Mouse (Mus musculus) limb, embryonic 12.5 days (tissue): ENCODE measurements around the gene Arfgap1. TPM values are rescaled to one million over a fixed set of nuclear protein-coding genes. Genes with fewer than 3 reads are reported as not detected.
A peak's percentile ranks its signal among the peaks of the same experiment; 100 is the strongest.

ENCODE experiments used
- ATAC-seq: fragments of 200-750 bp; cut with Nextera tagmentation; 2 replicates; pipeline ENCODE4 v1.8.0; 2017; ENCODE audit warnings: low read depth, moderate TSS enrichment; ENCODE audit not compliant: insufficient number of reproducible peaks, insufficient read depth, low FRiP score, low TSS enrichment
- H3K27ac ChIP-seq: fragments of 300-500 bp; sonication (generic); 2 replicates; pipeline ENCODE4 v1.5.1; 2016; ENCODE audit warnings: mild to moderate bottlenecking, moderate library complexity
- H3K27me3 ChIP-seq: fragments of 300-500 bp; sonication (generic); 2 replicates; pipeline ENCODE4 v1.6.1; 2016; ENCODE audit warnings: mild to moderate bottlenecking, moderate library complexity
- H3K36me3 ChIP-seq: fragments of 300-500 bp; sonication (generic); 2 replicates; pipeline ENCODE4 v1.6.1; 2016; ENCODE audit warnings: mild to moderate bottlenecking, moderate library complexity
- H3K4me1 ChIP-seq: fragments of 300-500 bp; sonication (generic); replicated peaks from 2 replicates; pipeline ENCODE4 v1.6.1; 2016
- H3K4me2 ChIP-seq: fragments of 300-500 bp; sonication (generic); 2 replicates; pipeline ENCODE4 v1.6.1; 2016; ENCODE audit warnings: mild to moderate bottlenecking, moderate library complexity
- H3K4me3 ChIP-seq: fragments of 300-500 bp; sonication (generic); replicated peaks from 2 replicates; pipeline ENCODE4 v1.5.1; 2016; ENCODE audit warnings: mild to moderate bottlenecking
- H3K9ac ChIP-seq: fragments of 300-500 bp; sonication (generic); replicated peaks from 2 replicates; pipeline ENCODE4 v1.6.1; 2016; ENCODE audit warnings: mild to moderate bottlenecking, moderate library complexity
- H3K9me3 ChIP-seq: fragments of 300-500 bp; sonication (generic); 2 replicates; pipeline ENCODE4 v1.6.1; 2016; ENCODE audit warnings: mild to moderate bottlenecking, moderate library complexity
- WGBS: fragments of 180-500 bp; shearing (Covaris S2); methylation state at CpG from one replicate; pipeline ENCODE4 v1.1.7; 2016; 5-methylcytosine and 5-hydroxymethylcytosine counted together
- polyA plus RNA-seq: library from polyadenylated mRNA; unstranded; fragments of >200 nt; fragmentation: Nextera tagmentation; extraction: Ambion mirVana; gene quantifications from 2 replicates; pipeline ENCODE4 v1.2.1, GENCODE M21; 2016

Arfgap1 gene
- polyA plus RNA-seq = 109 and 113 TPM in 2 replicates

DNA sequence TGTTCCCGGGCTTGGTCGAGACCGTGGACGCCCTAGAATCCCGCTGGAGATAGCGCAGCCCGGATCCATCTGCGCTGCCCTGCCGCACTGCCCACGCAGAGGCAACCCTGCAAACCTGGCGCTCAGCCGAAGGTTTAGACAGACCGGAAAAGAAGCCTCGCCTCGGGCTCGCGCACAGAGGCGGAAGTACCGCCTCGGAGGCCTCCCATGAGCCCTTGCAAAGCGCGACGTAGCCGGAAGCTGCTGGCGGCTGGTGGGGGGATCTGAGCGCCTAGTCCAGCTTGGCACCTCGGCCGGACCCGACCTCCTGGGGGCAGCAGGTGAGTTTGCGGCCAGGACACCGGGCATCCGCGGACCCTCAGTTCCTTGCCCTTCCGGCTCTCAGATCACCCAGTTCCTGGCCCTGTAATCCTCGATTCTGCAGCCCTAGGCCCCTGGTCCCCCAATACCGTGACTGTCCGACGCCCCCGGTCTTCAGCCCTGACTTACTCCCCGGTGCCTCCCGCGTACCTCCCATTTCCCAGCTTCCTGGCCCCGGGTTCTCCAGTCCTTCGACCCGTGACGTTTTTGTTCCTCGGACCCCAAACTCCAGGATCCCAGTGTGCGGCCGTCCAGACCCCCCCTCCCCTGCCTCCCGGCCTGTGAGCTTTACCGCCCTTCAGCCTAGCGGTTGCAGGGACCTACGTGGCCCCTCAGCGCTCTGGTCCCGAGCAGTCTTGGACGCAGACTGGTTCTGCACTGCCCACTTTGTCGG lies at the start of gene Arfgap1:
Gene Arfgap1, plus strand, starts transcription at position 216 of the 754 bp plus-strand sequence.
- Histone ChIP-seq H3K4me3 (peak within 1 kb of the TSS; percentile 88), H3K9ac (peak within 1 kb of the TSS; percentile 83), H3K4me2 (peak within 1 kb of the TSS; percentile 85), H3K27ac (peak within 1 kb of the TSS; percentile 80), H3K27me3 (no peaks in the 10 kb centered on the region), H3K9me3 (no peaks in the 10 kb centered on the region), H3K4me1 (peaks cover 14% of the 10 kb centered on the region), H3K36me3 (peaks cover 34% of the 10 kb centered on the region)
- ATAC-seq = peak; percentile 76; the same call in 1 of the 2 replicates
- under 1% methylated on average over 57 of the region's 57 CpGs for WGBS

DNA sequence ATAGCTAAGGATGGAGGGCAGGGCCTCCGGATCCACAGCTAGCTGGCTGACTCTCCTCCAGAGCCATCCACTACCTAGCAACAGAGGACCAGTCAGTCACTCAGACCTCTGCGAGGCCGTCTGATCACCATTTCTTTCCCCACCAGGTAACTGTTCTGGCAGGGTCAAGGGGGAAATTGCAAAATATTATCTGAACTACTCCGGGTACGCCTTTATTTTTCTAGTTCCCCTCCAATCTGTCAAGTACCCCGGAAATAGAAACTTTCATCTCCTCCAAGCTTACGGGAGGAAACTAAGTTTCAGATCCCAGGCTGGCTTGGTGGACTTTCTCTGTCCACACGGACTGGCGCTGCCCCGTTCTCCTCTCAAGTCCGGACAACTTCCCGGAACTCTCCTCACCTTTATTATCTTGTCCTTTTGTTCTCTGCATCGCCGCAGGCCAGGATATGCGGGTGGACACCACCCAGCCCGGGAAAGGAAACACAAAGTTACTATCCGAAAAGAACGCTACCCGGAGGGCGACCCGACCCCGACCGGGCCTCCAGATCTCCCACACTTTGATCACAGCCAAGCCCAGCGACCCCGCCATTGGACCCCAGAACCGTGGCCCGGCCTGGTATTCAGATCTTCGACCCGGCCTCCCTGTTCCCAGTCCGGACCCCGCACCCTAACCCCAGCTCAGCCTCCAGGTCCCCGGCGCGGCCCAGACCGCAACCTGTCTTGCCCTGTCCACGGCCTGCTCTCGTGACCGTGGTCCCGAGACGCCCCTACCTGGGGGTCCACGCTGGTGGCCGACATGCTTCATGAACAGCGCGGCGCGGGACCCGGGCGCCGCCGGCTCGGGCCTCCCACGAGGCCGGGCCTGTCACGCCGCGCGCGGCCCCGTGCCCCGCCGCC lies 46.9 kb upstream of the Arfgap1 start:
- Histone ChIP-seq H3K4me3 (peak overlapping the region; percentile 99), H3K4me2 (peak overlapping the region; percentile 75), H3K9ac (peak overlapping the region; percentile 97), H3K27ac (peak overlapping the region; percentile 50), H3K36me3 (peaks cover 37% of the 10 kb centered on the region), H3K9me3 (no peaks in the 10 kb centered on the region), H3K27me3 (peaks cover 6% of the 10 kb centered on the region; the same call in 1 of the 2 replicates), H3K4me1 (peaks cover 18% of the 10 kb centered on the region)
- under 1% methylated on average over 61 of the region's 61 CpGs for WGBS
- ATAC-seq = peak; percentile 75

DNA sequence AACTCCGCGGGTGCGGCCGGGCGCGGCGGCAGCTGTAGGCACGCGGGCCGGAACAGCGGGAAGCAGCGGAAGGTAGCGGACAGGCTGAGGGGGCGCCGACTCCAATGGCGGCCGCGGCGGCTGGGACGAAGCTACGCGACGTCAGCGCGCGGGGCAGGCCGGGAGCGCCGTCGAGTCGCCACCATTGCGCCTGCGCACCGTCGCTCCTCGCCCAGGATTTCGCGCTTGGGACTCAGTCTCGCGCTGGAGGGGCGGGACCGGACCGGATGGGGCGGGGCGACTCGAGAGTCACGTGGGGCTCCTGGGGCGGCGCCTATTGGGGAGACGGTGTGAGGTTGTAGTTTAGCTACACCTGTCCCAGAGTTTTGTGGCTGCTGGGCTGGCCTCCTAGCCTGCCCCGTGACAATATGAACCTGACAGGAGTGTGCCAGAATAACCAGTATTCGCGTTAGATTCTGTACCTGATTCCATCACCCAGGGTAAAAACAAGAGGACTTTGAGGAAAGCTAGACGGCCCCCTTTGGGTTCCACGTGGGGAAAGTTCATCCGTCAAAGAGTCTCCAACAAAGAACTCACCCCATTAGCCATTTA lies 46.1 kb upstream of the Arfgap1 start, which contains the start of gene Ythdf1:
Gene Ythdf1, minus strand, starts transcription at position 140 of the 591 bp plus-strand sequence.
- Histone ChIP-seq H3K4me1 (peaks cover 18% of the 10 kb centered on the region), H3K4me2 (peak within 1 kb of the TSS; percentile 75), H3K27ac (peak within 1 kb of the TSS; percentile 50), H3K36me3 (peaks cover 30% of the 10 kb centered on the region), H3K9ac (peak within 1 kb of the TSS; percentile 97), H3K4me3 (peak within 1 kb of the TSS; percentile 99), H3K27me3 (peaks cover 6% of the 10 kb centered on the region; the same call in 1 of the 2 replicates), H3K9me3 (no peaks in the 10 kb centered on the region)
- under 1% methylated on average over 53 of the region's 56 CpGs for WGBS
- ATAC-seq = peak; percentile 95

DNA sequence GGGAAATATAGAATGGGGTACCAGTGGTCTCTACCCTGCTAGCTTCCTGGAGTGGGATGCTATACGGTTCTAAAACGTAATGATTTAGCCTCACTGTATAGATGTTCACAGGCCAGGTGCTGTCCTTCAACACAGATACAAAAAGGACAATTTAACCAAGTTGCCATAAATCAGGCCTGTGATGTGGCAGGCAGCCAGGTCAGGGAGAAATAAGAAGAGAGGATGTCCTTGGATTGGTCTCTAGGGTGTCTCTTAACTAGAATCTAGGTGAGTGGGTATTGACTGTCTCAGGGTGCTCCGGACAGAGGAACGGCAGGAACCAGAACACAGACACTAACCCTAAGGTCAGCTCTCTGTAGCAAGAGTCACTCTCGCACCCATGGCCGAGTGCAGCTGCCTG lies 44.3 kb upstream of the Arfgap1 start:
- no peak overlapping the region for H3K9ac ChIP-seq

DNA sequence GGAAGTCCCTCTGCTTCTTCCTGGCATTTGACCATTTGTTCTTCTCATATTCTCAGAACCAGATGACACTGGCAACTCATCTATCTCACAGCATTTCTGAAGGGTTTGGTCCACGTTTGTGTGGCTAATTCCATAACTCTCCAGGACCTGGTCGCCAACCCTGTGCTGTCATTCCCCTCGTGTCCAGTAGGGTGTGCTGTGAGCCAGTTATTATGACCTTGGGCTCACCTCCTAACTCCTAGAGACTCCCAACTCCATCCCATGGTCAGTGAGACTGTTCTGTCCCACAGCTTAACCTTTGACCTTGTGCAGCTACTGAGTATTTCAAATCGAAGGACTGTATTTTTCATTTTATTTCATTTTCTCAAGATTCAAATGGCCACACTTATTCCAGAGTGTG lies 41.8 kb upstream of the Arfgap1 start:
- H3K4me3 ChIP-seq = no peak overlapping the region
- no peak overlapping the region for H3K9ac ChIP-seq
- 0 out of 2 replicates have a peak, but pooled peaks cover 5% of the 10 kb centered on the region for H3K4me1 ChIP-seq
- WGBS = 9% methylated on average over 4 of the region's 4 CpGs
- H3K27ac ChIP-seq = no peak overlapping the region
- no peaks in the 10 kb centered on the region for H3K36me3 ChIP-seq
- H3K9me3 ChIP-seq = no peaks in the 10 kb centered on the region
- no peak overlapping the region for H3K4me2 ChIP-seq
- no peak for ATAC-seq
- peaks cover 6% of the 10 kb centered on the region for H3K27me3 ChIP-seq

More for the DNA sequence above, 44.3 kb upstream of the Arfgap1 start:
- Histone ChIP-seq H3K4me3 (no peak overlapping the region), H3K4me1 (peaks cover 18% of the 10 kb centered on the region), H3K36me3 (peaks cover 12% of the 10 kb centered on the region), H3K9me3 (no peaks in the 10 kb centered on the region), H3K27ac (no peak overlapping the region), H3K4me2 (no peak overlapping the region), H3K27me3 (peaks cover 6% of the 10 kb centered on the region; the same call in 1 of the 2 replicates)
- ATAC-seq = no peak
- WGBS = 91% methylated on average over 6 of the region's 6 CpGs

DNA sequence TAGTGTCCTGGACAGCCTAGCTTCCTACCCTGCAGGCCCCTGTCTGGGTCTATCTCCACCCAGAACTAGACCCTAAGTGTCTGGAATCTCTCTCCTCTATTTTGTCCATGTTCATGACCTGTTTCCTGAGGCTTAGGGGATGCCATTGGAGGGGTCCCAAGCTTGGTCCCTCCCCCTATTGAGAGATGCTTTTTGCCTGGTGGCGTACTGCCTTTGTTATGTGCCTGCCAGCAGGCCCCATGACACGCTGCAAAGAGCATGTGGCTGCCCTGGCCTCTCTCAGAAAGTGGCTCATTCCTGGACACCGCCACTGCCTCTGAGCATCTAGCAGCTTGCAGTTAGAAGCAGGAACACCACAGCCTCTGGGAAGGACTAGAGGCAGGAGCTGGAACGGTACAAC lies 38.3 kb upstream of the Arfgap1 start, which contains the start of gene Birc7:
Gene Birc7, plus strand, starts transcription at position 301 of the 400 bp plus-strand sequence.
- 58% methylated on average over 4 of the region's 4 CpGs for WGBS
- Histone ChIP-seq H3K36me3 (no peaks in the 10 kb centered on the region), H3K4me1 (no peaks in the 10 kb centered on the region), H3K4me3 (no peak within 1 kb of the TSS), H3K4me2 (no peak within 1 kb of the TSS), H3K27ac (no peak within 1 kb of the TSS), H3K27me3 (peaks cover 6% of the 10 kb centered on the region), H3K9ac (no peak within 1 kb of the TSS), H3K9me3 (no peaks in the 10 kb centered on the region)
- ATAC-seq = no peak

DNA sequence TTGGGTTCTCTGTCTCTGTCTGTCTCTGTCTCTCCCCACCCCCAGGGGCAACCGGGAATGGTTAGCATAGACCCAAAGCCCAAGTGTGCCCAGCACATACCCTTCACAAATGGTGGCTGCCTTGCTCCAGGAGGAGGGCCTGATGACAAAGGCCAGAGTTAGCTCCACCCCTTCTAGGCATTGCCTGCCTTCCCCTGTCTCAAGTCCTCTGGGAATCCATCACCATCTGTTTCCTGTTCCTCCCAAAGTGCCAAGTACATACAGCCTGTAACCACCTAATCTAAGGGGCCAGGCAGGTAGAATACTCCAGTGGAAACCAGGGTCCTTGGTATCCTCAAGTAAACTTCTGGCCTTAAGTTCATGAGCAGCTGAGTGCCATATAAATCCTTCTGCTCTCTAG lies 34.6 kb upstream of the Arfgap1 start:
- H3K4me3 ChIP-seq = no peak overlapping the region
- no peak overlapping the region for H3K4me2 ChIP-seq
- no peak overlapping the region for H3K27ac ChIP-seq
- no peaks in the 10 kb centered on the region for H3K4me1 ChIP-seq
- no peaks in the 10 kb centered on the region for H3K36me3 ChIP-seq
- no peak for ATAC-seq
- no peaks in the 10 kb centered on the region for H3K9me3 ChIP-seq
- 56% methylated on average over 1 of the region's 1 CpGs for whole genome bisulfite sequencing
- no peaks in the 10 kb centered on the region; the same call in 1 of the 2 replicates for H3K27me3 ChIP-seq
- no peak overlapping the region for H3K9ac ChIP-seq

DNA sequence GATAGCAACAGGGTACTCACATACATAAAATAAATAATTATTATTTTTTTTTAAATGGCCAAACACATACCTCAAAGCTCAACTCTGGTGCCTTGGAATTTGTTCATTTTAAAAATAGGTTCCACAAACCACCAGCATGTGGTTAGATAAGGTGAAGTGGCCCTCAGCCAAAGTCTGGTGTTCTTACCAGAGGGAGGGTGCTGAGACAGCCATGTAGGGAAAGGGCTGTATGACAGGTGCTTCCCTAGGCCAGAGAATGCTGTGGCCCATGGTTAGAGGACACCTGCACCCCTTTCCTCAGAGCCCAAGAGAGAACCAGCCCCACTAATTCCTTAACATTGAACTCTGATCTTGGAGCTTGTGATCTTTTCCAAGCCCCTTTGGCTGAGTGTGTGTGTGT lies 26.8 kb upstream of the Arfgap1 start:
- H3K9ac ChIP-seq = no peak overlapping the region

DNA sequence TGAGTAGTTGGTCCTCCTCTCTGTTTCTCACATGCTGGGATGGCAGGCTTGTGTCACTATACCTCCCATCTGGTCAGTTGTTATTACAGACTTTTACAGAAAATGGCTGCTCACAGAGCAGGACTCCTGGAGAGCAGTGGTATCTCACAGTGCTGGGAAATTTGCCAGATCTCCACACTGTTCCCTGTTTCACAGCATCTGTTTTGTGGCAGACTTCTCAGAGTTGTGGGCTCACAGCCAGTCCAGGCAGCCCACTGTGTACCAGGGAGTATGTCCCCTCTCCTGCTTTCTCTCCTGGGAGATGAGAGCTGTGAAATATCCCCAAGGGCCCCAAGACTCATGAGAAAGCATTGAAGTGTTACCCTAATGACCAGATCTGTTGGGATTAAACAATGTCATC lies 25.2 kb upstream of the Arfgap1 start:
- Histone ChIP-seq H3K4me2 (no peak overlapping the region), H3K27ac (no peak overlapping the region), H3K4me3 (no peak overlapping the region), H3K27me3 (peaks cover 3% of the 10 kb centered on the region; the same call in 1 of the 2 replicates), H3K9ac (no peak overlapping the region), H3K9me3 (no peaks in the 10 kb centered on the region), H3K4me1 (no peaks in the 10 kb centered on the region), H3K36me3 (no peaks in the 10 kb centered on the region)
- no peak for ATAC-seq

More for the DNA sequence above, 26.8 kb upstream of the Arfgap1 start:
- Histone ChIP-seq H3K27me3 (peaks cover 3% of the 10 kb centered on the region; the same call in 1 of the 2 replicates), H3K4me1 (no peaks in the 10 kb centered on the region), H3K4me3 (no peak overlapping the region), H3K9me3 (no peaks in the 10 kb centered on the region), H3K27ac (no peak overlapping the region), H3K36me3 (no peaks in the 10 kb centered on the region), H3K4me2 (no peak overlapping the region)
- no peak for ATAC-seq

DNA sequence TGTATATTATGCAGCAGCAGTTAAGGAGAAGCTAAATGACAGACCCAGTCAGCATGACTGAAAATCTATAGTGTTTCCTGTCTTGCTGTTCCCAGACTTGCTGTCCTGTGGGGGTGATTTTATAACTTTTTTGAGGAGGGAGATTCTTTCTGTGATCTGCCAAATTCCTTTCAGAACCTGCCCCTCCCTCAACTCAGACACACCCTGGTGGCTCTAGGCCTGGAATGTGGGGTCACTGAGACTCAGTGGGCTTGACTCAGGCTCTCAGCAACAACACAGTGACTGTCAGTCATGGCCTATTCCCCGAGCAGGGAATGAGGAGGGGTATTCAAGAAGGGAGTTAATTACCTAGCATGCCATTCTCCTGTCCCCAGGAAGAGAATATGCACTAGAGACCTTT lies 17.1 kb upstream of the Arfgap1 start:
- ATAC-seq = no peak
- Histone ChIP-seq H3K9ac (no peak overlapping the region), H3K4me1 (peaks cover 17% of the 10 kb centered on the region), H3K4me2 (no peak overlapping the region), H3K27me3 (peaks cover 43% of the 10 kb centered on the region), H3K9me3 (no peaks in the 10 kb centered on the region), H3K36me3 (no peaks in the 10 kb centered on the region), H3K4me3 (no peak overlapping the region), H3K27ac (no peak overlapping the region)
- 30% methylated on average over 1 of the region's 1 CpGs for WGBS
